Mouse (Mus musculus): ENCODE measurements around the gene Gm43518. TPM values are rescaled to one million over a fixed set of nuclear protein-coding genes. Genes with fewer than 3 reads are reported as not detected.

Gm43518 gene
- polyA plus RNA-seq (2016; fragmentation: Nextera tagmentation; extraction: Ambion mirVana): 2.8 and 5.4 TPM in 2 replicates

DNA sequence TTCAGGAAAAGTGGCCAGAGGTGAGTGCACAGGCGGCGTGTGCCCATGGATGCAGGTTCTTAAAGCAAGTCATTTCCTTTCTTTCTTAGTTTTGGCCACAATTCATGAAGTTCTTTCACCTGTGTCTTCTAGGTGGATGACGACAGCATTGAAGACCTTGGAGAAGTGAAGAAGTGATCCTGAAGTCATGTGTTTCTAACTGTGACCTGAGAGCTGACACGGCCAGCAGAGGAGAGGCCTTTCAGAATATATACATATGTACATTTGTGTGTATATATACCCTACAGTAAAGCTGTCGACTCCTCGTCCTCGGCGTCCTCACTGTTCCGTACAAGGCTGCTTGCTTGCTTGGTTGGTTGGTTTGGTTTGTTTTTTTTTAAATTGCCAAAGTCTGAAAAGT lies at the start of gene Gm43518:
Gene Gm43518, plus strand, starts transcription at position 301 of the 400 bp plus-strand sequence.
- ATAC-seq (ENCODE audit: insufficient number of reproducible peaks, insufficient read depth, low FRiP score, low TSS enrichment): no peak

DNA sequence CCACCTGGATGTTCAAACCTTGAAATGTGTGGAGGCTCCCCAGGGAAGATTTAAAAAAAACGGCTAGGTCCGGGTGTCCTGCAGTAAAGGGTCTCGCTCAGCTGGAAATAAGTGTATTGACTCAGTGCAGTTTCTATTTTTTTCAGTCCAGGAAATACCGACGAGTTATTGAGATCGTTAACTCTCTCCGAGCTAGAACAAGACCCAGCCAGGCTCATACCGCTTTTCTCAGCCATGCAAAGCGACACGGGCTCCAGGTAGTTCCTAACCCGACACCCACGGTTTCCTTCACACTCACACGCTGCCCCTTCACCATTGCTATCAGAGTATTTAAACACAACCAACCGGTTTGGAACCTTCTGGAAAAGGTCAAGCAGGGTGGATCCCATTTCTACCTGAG lies 49.2 kb upstream of the Gm43518 start:
- 0 out of 2 replicates have a peak overlapping the region, but pooled peaks have one; percentile 13 for H3K4me2 ChIP-seq (replicated peaks)
- no peak for ATAC-seq (ENCODE audit: insufficient number of reproducible peaks, insufficient read depth, low FRiP score, low TSS enrichment)
- WGBS: 51% methylated on average over 14 of the region's 14 CpGs
- no peak overlapping the region for H3K27ac ChIP-seq
- no peaks in the 10 kb centered on the region for H3K27me3 ChIP-seq
- H3K9me3 ChIP-seq: no peaks in the 10 kb centered on the region
- no peak overlapping the region for H3K9ac ChIP-seq
- H3K4me1 ChIP-seq: peaks cover 9% of the 10 kb centered on the region
- H3K36me3 ChIP-seq: no peaks in the 10 kb centered on the region
- H3K4me3 ChIP-seq: no peak overlapping the region

More for the DNA sequence above, at the start of gene Gm43518:
- Histone ChIP-seq H3K4me2 (replicated peaks) (no peak within 1 kb of the TSS), H3K27ac (no peak within 1 kb of the TSS), H3K4me3 (no peak within 1 kb of the TSS), H3K9me3 (no peaks in the 10 kb centered on the region), H3K4me1 (no peaks in the 10 kb centered on the region), H3K27me3 (no peaks in the 10 kb centered on the region), H3K36me3 (peaks cover 64% of the 10 kb centered on the region), H3K9ac (no peak within 1 kb of the TSS)
- 95% methylated on average over 9 of the region's 9 CpGs for WGBS

DNA sequence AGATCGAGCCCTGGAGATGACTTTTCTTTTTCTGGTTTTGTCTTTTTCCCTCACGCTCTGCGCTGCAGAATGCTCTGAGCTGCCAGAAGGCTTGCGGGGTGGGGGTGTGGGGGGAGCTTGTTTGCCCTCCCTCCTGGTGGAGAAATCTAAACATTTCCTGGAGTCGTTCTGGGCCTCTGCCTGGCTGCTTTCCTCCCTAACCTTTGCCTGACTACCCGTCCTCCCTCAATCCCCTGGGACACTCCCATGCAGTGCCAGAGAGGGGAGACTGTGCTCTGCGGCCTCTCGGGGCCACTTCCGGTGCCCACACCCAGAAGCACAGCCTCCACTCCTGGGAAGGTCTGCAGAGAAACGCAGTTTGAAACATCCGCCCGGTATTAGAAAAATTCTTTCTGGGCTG lies 47.3 kb upstream of the Gm43518 start, which contains the start of gene Hcar1:
Gene Hcar1, minus strand, starts transcription at position 93 of the 400 bp plus-strand sequence.
- no peak for ATAC-seq (ENCODE audit: insufficient number of reproducible peaks, insufficient read depth, low FRiP score, low TSS enrichment)
- Histone ChIP-seq H3K27me3 (no peaks in the 10 kb centered on the region), H3K4me1 (peaks cover 9% of the 10 kb centered on the region), H3K27ac (no peak within 1 kb of the TSS), H3K9ac (peak within 1 kb of the TSS; percentile 27; the same call in 1 of the 2 replicates), H3K36me3 (no peaks in the 10 kb centered on the region), H3K4me3 (no peak within 1 kb of the TSS), H3K9me3 (no peaks in the 10 kb centered on the region), H3K4me2 (replicated peaks) (0 out of 2 replicates have a peak within 1 kb of the TSS, but pooled peaks have one; percentile 7)
- WGBS: 53% methylated on average over 12 of the region's 12 CpGs

- peaks cover 9% of the 10 kb centered on the region for H3K4me1 ChIP-seq
- no peaks in the 10 kb centered on the region for H3K27me3 ChIP-seq
- no peak overlapping the region for H3K4me3 ChIP-seq
- H3K4me2 ChIP-seq (replicated peaks): no peak overlapping the region
- no peak overlapping the region for H3K9ac ChIP-seq
- WGBS: 85% methylated on average over 14 of the region's 14 CpGs
- ATAC-seq (ENCODE audit: insufficient number of reproducible peaks, insufficient read depth, low FRiP score, low TSS enrichment): no peak
- no peaks in the 10 kb centered on the region for H3K9me3 ChIP-seq
- no peaks in the 10 kb centered on the region for H3K36me3 ChIP-seq
- no peak overlapping the region for H3K27ac ChIP-seq
Measured at GRCm38 (mm10) chr5:123880778-123881177, 46.4 kb upstream of the Gm43518 start.

DNA sequence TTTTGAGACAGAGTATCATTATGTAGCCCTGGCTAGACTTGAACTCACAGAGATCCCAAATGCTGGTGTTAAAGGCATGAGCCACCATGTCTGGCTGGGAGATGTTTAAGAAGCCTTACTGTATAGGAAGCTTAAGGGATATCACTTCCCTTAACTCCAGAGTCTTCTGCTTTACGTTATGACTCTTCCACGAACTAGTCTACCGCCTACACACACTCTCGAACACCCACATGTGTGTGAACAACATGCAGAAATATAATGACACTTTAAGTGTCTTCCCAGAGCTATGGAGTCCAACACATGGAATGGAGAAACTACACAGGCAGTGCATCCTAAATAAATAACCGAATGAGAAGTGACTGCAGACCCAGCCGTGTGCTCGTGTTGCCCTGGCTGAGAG lies 43.3 kb upstream of the Gm43518 start:
- Histone ChIP-seq H3K4me3 (no peak overlapping the region), H3K27me3 (no peaks in the 10 kb centered on the region), H3K9me3 (no peaks in the 10 kb centered on the region), H3K4me2 (replicated peaks) (no peak overlapping the region), H3K27ac (no peak overlapping the region), H3K36me3 (no peaks in the 10 kb centered on the region), H3K4me1 (peaks cover 9% of the 10 kb centered on the region; the same call in 1 of the 2 replicates), H3K9ac (no peak overlapping the region)
- no peak for ATAC-seq (ENCODE audit: insufficient number of reproducible peaks, insufficient read depth, low FRiP score, low TSS enrichment)
- WGBS: 80% methylated on average over 7 of the region's 7 CpGs

DNA sequence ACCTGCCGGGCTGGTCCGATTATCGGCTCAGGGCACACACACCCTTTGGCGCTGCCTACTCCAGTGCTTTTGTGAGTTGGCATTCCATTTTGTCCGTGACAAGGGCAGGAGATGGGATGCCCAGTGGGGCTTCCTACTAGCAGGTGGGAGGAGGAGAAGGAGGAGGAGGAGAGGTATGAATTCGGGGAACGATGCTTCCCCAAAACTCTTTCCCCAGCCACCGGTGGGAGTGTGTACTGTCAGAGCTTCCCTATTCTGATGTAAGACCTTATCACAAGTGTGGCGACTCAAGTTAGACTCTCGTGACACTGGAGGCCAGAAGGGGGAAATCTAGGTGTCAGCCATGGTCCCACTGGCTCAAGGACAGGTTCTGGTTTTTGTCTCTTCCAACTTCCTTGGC lies 42.9 kb upstream of the Gm43518 start:
- no peaks in the 10 kb centered on the region for H3K36me3 ChIP-seq
- H3K4me3 ChIP-seq: no peak overlapping the region
- 79% methylated on average over 10 of the region's 10 CpGs for WGBS
- H3K4me2 ChIP-seq (replicated peaks): no peak overlapping the region
- ATAC-seq (ENCODE audit: insufficient number of reproducible peaks, insufficient read depth, low FRiP score, low TSS enrichment): no peak
- no peak overlapping the region for H3K9ac ChIP-seq
- H3K27me3 ChIP-seq: no peaks in the 10 kb centered on the region
- H3K27ac ChIP-seq: no peak overlapping the region
- no peaks in the 10 kb centered on the region for H3K9me3 ChIP-seq
- H3K4me1 ChIP-seq: peaks cover 8% of the 10 kb centered on the region; the same call in 1 of the 2 replicates

GRCm38 (mm10) chr5:123886365-123886764 lies 40.9 kb upstream of the Gm43518 start:
- Histone ChIP-seq H3K36me3 (no peaks in the 10 kb centered on the region), H3K4me3 (no peak overlapping the region), H3K9me3 (no peaks in the 10 kb centered on the region), H3K27me3 (no peaks in the 10 kb centered on the region), H3K4me1 (no peaks in the 10 kb centered on the region), H3K9ac (no peak overlapping the region), H3K4me2 (replicated peaks) (no peak overlapping the region), H3K27ac (no peak overlapping the region)
- WGBS: 62% methylated on average over 3 of the region's 3 CpGs
- no peak for ATAC-seq (ENCODE audit: insufficient number of reproducible peaks, insufficient read depth, low FRiP score, low TSS enrichment)

DNA sequence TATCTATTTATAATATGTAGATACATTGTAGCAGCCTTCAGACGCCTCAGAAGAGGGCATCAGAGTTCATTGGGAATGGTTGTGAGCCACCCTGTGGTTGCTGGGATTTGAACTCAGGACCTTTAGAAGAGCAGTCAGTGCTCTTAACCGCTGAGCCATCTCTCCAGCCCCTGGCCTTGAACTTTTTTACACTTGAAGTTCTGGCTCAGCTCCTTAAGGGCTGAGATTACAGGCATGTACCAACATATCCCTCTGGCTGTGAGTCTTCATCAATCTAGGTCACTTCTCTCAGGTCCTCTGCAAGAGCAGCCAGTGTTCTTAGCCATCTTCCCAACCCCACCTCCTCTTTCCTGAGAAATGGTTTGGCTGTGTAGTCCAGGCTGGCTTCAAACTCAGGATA lies 36.9 kb upstream of the Gm43518 start:
- Histone ChIP-seq H3K4me3 (no peak overlapping the region), H3K9ac (no peak overlapping the region), H3K27me3 (no peaks in the 10 kb centered on the region), H3K9me3 (no peaks in the 10 kb centered on the region), H3K4me2 (replicated peaks) (no peak overlapping the region), H3K27ac (no peak overlapping the region), H3K36me3 (no peaks in the 10 kb centered on the region), H3K4me1 (no peaks in the 10 kb centered on the region)
- 71% methylated on average over 2 of the region's 2 CpGs for WGBS
- ATAC-seq (ENCODE audit: insufficient number of reproducible peaks, insufficient read depth, low FRiP score, low TSS enrichment): no peak

- 74% methylated on average over 5 of the region's 5 CpGs for WGBS
- H3K9ac ChIP-seq: no peak overlapping the region
- no peaks in the 10 kb centered on the region for H3K4me1 ChIP-seq
- ATAC-seq (ENCODE audit: insufficient number of reproducible peaks, insufficient read depth, low FRiP score, low TSS enrichment): no peak
- no peaks in the 10 kb centered on the region for H3K27me3 ChIP-seq
- no peak overlapping the region for H3K4me2 ChIP-seq (replicated peaks)
- no peak overlapping the region for H3K4me3 ChIP-seq
- H3K36me3 ChIP-seq: no peaks in the 10 kb centered on the region
- H3K27ac ChIP-seq: no peak overlapping the region
- H3K9me3 ChIP-seq: no peaks in the 10 kb centered on the region
Measured at GRCm38 (mm10) chr5:123890987-123891386, 36.2 kb upstream of the Gm43518 start.

- H3K4me3 ChIP-seq: no peak overlapping the region
- no peaks in the 10 kb centered on the region for H3K4me1 ChIP-seq
- H3K9ac ChIP-seq: no peak overlapping the region
- WGBS: 50% methylated on average over 6 of the region's 6 CpGs
- no peak for ATAC-seq (ENCODE audit: insufficient number of reproducible peaks, insufficient read depth, low FRiP score, low TSS enrichment)
- H3K27me3 ChIP-seq: no peaks in the 10 kb centered on the region
- no peak overlapping the region for H3K27ac ChIP-seq
- no peaks in the 10 kb centered on the region for H3K36me3 ChIP-seq
- H3K9me3 ChIP-seq: no peaks in the 10 kb centered on the region
- H3K4me2 ChIP-seq (replicated peaks): no peak overlapping the region
Measured at GRCm38 (mm10) chr5:123891669-123892068, 35.5 kb upstream of the Gm43518 start.

GRCm38 (mm10) chr5:123893520-123893919 lies 33.7 kb upstream of the Gm43518 start:
- H3K9ac ChIP-seq: no peak overlapping the region
- no peak for ATAC-seq (ENCODE audit: insufficient number of reproducible peaks, insufficient read depth, low FRiP score, low TSS enrichment)
- H3K4me3 ChIP-seq: no peak overlapping the region
- no peaks in the 10 kb centered on the region for H3K27me3 ChIP-seq
- 87% methylated on average over 5 of the region's 5 CpGs for WGBS
- H3K36me3 ChIP-seq: no peaks in the 10 kb centered on the region
- H3K4me1 ChIP-seq: no peaks in the 10 kb centered on the region
- H3K4me2 ChIP-seq (replicated peaks): no peak overlapping the region
- no peak overlapping the region for H3K27ac ChIP-seq
- H3K9me3 ChIP-seq: no peaks in the 10 kb centered on the region

- 82% methylated on average over 11 of the region's 11 CpGs for whole genome bisulfite sequencing
Measured at GRCm38 (mm10) chr5:123896395-123896794, 30.8 kb upstream of the Gm43518 start.

More at GRCm38 (mm10) chr5:123896395-123896794, 30.8 kb upstream of the Gm43518 start:
- Histone ChIP-seq H3K4me3 (no peak overlapping the region), H3K27ac (no peak overlapping the region), H3K9ac (no peak overlapping the region), H3K36me3 (no peaks in the 10 kb centered on the region), H3K4me1 (no peaks in the 10 kb centered on the region), H3K4me2 (replicated peaks) (no peak overlapping the region), H3K9me3 (no peaks in the 10 kb centered on the region), H3K27me3 (no peaks in the 10 kb centered on the region)
- ATAC-seq (ENCODE audit: insufficient number of reproducible peaks, insufficient read depth, low FRiP score, low TSS enrichment): no peak
